Mouse (Mus musculus): ENCODE data around the gene Clic4.
"Not testable (repeated sequence)": the region's sequence is repeated elsewhere in the genome, so short reads cannot be mapped to it uniquely, and the experiment has no call there.

Gene Clic4

DNA sequence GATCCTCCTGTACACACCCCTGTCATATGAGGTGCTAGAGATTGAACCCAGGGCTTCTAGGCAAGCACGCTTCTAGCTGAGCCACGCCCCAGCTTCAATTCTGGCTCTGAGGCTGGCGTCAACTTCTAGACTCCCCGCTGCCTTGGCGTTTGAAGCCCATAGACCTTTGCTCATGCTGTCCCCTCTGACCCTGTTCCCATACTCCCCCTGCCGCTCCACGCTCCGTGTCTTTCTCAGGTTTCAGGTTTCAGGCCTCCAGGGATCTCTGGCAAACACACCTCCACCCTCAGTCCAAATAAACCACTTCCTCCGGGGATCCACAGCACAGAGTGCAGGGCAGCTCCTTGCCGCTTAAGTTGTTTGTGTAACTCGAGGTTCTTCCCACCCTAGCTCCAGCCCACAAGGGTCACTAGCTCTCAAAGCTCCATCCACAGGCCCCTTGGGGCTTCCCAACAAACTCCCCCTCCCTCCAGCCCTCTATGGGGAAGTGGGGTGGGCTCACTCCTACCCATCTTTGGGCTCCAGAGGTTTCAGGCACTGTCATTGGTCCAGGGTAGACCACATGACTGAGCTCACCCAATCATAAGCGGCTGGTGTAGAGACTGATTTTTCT, 20.0 kb upstream of the Clic4 start:
- DNase-seq (ENCODE audit: low spot score in 2 of 2), result no peak

DNA sequence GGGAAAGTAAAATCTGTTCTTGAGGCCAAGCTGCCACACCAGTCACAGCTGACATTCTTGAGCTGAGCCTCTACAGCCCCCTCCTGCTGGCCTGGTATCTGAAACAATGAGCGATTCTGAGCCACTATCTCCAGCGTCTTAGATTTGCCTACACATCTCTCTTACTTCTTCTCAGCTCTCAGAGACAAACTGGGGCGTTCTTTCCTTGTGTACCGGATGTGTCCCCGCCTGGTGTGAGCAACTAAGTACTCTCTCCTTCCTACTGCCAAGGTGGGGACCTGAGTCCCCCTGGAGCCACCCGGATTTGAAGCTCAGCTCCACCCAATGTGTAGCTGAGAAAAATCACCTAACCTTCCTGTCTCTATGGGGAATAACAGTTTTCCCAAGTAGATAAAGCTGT, 19.2 kb upstream of the Clic4 start:
- no peak for DNase-seq (ENCODE audit: low spot score in 2 of 2)

DNA sequence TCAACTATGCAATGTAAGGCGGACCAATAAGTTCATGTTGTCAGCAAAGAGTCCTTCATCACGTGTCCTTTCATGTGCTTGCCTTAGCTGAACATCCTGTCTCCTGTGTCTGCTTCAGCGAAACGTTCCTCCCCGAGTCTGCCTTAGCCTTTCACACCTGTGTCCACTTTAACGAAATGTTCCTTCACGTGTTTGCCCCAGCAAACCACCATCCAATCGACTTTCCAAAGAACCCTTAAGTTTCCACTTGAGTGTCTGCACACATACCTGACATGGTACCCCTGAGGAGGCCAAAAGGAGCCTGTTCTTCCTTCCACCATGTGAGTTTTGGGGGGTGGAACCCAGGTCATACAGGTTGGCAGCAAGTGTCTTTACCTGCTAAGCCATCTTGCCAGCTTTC, 18.6 kb upstream of the Clic4 start:
- no peak for DNase-seq (ENCODE audit: low spot score in 2 of 2)

DNA sequence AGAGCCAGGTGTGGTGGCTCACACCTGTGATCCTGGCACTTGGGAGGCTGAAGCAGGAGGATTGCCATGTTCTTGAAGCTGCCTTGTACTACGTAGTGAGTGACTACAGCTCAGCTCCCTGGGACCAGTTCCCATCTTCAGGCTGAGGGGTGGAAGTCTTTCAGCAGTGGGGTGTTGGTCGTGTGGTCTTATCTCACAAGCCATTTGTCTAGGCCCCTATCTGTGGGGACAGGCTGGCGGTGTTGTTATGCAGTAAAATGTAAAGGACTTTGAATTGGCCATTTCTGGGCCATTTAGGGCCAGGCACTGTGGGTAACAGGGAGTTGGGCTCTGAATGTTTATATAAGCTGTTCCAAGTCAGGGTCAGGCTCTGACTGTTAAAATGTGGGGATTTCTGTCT, 15.4 kb upstream of the Clic4 start:
- DNase-seq (ENCODE audit: low spot score in 2 of 2), result no peak

DNA sequence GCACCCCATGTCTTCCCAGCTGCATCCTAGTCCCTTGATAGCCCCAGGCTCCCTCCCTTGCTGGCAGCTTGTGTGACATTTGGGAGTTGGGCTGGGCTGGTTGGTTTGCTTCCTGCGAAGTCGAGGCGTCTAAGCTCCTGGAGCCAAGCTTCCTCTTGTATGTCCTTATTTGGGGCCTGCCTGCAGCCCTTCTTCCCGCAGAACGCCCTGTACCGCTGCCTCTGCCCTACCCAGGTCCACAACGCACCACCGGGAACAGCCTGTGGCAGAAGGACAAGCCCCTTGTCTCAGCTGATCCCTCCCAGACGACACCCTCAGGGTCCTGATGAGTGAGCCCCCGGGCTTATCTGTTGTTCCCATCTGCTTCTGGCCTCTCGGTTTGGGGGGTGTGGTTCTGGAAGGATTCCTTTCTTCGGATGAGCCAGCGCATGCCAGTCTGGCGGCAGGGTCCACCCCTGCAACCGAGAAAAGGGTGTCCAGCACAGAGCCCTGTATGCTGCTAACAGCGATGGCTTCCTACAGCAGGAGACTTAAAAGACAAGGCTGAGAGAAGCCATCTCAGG, 14.3 kb upstream of the Clic4 start:
- DNase-seq (ENCODE audit: low spot score in 2 of 2), result no peak

DNA sequence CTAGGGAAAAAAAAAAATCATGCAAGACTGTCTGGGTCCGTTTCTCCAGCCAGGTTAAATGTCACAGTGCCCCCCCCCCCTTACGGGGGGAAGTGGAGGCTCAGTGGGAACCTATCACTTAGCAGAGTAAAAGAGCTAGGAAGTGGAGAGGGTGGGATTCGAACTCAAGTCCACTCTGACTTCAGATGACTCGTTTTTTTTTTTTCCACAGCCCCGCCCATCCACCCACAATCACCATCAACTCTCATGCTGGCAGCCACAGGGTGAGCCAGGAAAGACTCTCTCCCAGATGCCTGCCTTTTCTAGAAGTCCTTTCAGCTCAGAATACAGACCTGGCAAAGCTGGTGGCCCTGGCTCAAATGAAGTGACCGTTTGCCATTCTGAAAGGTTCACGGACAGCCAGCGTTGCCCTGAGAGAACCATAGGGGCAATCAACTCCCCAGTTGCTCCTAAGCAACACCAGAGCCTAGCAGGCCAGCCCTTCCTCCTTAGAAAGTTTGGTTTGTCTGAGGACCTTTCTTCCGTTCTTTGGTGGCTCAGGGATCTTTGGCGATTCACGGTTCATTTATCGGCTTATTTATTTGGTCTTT, 13.5 kb upstream of the Clic4 start:
- no peak for DNase-seq (ENCODE audit: low spot score in 2 of 2)

DNA sequence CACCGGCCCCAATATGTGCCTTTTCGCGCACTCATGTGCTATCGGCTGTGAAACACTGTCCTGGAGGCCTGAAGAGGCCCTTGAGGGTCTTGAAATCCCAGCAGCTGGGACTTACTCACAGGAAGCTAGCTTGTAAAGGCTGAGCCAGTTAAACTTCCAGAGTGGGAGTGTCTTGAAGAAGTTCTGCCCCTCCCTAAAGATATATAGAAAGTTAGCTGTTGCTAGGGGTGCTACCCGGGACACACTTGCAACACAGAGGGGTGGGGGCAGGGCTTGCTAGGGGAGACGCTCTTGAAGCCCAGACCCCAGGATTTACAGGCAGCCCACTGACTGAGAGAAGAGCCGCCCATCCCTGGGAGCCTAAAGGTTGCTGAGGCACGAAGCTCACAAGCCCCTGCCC, 12.8 kb upstream of the Clic4 start:
- DNase-seq (ENCODE audit: low spot score in 2 of 2), result no peak

DNA sequence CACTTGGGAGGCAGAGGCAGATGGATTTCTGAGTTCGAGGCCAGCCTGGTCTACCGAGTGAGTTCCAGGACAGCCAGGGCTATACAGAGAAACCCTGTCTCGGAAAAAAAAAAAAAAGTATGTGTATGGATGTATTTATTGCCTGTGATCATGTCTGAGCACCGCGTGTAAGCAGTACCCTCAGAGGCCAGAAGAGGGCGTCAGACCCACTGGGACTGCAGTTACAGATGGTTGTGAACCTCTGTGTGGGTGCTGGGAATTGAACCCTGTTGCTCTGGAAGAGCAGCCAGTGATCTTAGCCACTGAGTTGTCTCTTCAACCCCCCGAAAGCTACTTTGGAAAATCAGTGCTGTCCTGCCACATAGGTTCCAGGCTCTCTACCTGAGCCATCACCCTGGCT, 11.3 kb upstream of the Clic4 start:
- no peak for DNase-seq (ENCODE audit: low spot score in 2 of 2)

DNA sequence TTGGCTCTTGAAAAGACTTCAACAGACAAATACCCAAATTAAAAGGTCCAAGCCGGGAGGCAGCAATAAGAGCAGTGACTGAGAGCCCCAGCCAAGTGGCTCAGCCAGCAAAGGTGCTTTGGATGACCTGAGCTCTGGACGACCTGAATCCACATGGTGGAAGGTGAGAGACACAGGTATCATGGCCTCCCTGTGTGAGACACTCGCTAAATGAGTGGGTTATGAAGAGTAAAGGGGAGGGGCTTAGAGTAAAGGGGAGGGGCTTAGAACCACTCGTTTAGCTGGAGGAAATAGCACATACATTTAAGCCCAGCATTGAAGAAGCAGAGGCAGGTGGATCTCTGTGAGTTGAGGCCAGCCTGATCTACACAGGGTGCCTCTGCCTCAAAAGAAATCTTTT, 10.8 kb upstream of the Clic4 start:
- no peak for DNase-seq (ENCODE audit: low spot score in 2 of 2)

DNA sequence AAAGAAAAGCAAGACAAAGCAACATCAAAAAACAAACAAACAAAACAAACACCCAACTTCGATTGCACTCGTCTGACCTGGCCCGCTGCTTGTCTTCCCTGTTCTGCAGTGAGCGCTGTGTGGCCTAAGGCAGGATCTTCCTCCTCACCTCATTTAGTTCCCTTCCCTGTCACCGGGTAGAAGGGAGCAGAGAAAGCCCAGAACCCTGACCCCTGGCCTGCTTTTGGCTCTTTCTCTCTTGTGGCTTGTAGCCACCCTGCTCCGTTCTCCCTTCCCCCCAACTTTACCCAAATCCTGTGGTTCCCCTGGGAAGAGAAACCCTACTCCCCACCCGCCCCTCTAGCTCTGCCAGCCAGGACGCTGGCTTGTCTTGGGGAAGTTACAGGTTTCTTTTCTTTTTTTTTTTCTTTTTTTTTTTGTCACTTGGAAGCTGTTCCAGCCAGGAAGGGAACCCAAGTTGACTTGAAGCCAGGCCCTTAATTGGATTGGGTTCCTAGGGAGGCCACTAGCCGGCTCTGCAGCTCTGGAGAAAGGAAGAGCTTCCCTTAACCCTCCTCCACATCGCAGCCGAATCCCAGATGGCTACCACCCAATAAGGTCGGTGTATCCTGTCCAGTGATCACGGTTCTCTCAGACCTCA, 10.2 kb upstream of the Clic4 start:
- DNase-seq (ENCODE audit: low spot score in 2 of 2), result no peak

DNA sequence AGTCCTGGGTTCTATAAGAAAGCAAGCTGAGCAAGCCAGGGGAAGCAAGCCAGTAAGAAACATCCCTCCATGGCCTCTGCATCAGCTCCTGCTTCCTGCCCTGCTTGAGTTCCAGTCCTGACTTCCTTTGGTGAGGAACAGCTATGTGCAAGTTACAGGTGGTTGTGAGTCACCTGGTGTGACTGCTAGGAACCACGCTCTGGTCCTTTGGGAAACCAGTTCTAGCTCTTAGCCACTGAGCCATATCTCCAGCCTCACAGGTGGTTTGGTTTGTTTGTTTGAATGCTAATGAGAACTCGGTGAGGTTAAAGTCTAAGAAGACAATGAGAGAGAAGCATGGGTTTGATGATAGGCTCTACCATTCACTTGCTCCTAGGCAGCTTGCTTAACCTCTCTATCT, 7.4 kb upstream of the Clic4 start:
- not testable (repeated sequence) for DNase-seq (ENCODE audit: low spot score in 2 of 2)

- no peak for DNase-seq (ENCODE audit: low spot score in 2 of 2)
Measured at GRCm38 (mm10) chr4:135276681-135277379, 4.2 kb upstream of the Clic4 start.

GRCm38 (mm10) chr4:135274761-135275160, 2.1 kb upstream of the Clic4 start:
- no peak for DNase-seq (ENCODE audit: low spot score in 2 of 2)

- DNase-seq (ENCODE audit: low spot score in 2 of 2), result peak in 1 of 2 experiments; percentile 23
Measured at GRCm38 (mm10) chr4:135273307-135273682, 681 bp upstream of the Clic4 start.

DNA sequence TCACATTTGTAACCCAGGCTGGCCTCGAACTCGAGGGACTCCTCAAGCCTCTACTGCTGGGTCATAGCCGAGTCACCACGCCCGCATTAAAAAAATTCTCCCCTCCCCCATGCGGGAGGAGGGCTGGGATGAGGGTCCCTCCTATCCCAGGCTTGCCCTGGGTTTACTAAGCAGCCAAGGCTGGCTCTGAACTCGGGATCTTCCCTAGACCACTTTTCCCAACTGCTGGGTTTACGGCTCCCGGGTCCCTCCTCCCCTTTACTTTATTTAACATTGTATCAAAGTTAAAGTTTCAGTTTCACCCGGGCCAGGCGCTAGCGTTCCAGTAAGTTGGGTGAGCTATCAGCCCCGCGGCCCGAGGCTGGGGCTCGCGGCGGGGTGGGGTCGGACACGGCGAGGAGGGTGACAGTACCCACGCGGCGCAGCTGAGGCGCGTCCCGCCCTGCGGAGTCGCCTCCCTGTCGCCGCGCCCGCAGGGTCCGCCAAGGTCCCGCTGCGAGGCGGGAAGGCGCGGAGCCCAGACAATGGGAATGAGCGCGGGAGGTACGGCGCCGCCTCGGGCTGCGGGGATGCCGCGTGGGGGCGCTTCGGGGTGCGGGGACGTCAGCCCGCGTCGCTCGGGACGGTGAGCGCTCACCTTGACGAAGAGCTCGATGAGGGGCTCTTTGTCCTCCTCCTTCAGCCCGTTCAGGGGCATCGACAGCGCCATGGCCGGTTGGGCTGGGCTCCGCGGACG, 565 bp downstream of the Clic4 start:
- DNase-seq (ENCODE audit: low spot score in 2 of 2), result peak in 1 of 2 experiments; percentile 16

- DNase-seq (ENCODE audit: low spot score in 2 of 2), result no peak
Measured at GRCm38 (mm10) chr4:135271419-135271828, 1.2 kb downstream of the Clic4 start.

- no peak for DNase-seq (ENCODE audit: low spot score in 2 of 2)
Measured at GRCm38 (mm10) chr4:135270476-135270875, 2.1 kb downstream of the Clic4 start.

DNA sequence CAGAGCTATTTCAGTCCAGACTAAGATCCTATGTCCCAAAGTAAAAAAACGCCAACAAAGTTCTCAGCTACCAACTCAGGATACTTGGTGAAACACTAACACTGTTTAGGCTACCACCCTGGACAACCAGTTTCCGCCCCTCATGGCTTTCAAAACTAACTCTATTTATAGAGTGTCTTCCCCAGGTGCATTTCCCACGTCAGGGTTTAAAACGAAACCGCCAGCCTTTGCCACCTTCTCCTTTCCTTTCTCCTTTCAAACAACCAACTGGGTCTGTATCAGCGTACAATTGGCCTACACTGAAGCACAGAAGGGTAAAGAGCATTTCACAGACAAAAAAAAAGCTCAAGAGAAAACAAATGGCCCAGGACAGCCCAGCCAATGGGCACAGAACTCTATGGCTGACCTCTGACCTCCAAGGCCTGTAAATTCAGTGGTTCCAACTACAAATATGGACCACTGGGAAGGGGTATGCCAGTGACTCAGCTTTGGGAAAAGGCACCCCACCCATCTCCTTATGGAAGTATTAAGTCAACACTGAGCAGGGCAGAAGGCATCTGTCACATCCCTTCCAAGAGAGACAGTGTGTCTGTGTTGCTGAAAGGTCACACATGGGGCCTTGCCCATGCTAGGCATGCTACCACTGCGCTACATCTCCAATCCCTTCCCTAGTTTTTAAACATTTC, 2.8 kb downstream of the Clic4 start:
- no peak for DNase-seq (ENCODE audit: low spot score in 2 of 2)

GRCm38 (mm10) chr4:135267521-135267920, 5.1 kb downstream of the Clic4 start:
- no peak for DNase-seq (ENCODE audit: low spot score in 2 of 2)

- DNase-seq (ENCODE audit: low spot score in 2 of 2), result no peak
Measured at GRCm38 (mm10) chr4:135266987-135267386, 5.6 kb downstream of the Clic4 start.

- no peak for DNase-seq (ENCODE audit: low spot score in 2 of 2)
Measured at GRCm38 (mm10) chr4:135260434-135260833, 12.2 kb downstream of the Clic4 start.
